Mouse (Mus musculus): Measurements from ENCODE around the gene Tmem208. TPM values are rescaled to one million over a fixed set of nuclear protein-coding genes. Genes with fewer than 3 reads are reported as not detected.
"Not testable (repeated sequence)": the region's sequence is repeated elsewhere in the genome, so short reads cannot be mapped to it uniquely, and the experiment has no call there.

The Tmem208 gene
- total RNA-seq (2021), result 10 to 100 TPM; 43.4 to 46.6 TPM
- long read RNA-seq, transcript Tmem208-201 (6 exons, 785 nt), result major isoform, 40 of 66 reads
- long read RNA-seq, transcript Tmem208-205 (6 exons, 801 nt), result minor isoform, 10 of 66 reads
- long read RNA-seq, partial matches to known transcripts, result 9 of 66 reads
- long read RNA-seq, other reads (novel, unspliced or antisense), result 3 of 66 reads

DNA sequence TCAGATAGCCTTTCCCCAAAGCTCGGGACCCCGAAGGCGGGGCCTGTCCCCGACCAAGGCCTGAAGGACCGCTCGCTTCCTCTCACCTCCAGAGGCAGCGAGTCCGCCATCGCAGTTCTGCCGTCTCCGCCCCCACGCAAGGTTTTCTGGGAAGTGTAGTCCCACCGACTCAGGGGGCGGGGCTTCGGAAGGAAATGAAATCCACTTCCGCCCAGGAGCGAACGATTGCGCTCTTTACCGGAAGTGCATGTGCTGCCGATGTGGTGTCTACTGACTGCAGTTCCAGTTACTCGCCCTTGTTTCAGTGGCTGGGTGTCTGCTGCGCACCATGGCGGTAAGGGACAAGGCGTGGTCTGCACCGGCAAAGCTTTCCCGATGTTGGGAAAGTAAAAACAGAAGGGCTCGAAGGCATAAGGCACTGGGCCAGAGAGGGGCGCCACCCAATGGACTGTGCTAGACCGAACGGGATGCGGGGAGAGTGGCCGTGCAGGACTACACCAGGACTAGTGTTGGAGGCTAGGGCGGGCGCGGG, at the start of gene Tmem208, which contains the start of gene Lrrc29:
Tmem208 (plus strand) TSS at position 214 of the 532 bp plus-strand sequence.
Lrrc29 (minus strand) TSS at position 138 of the 532 bp plus-strand sequence.
- peak; percentile 97 to 98 for DNase-seq (ENCODE audit: low spot score in 2 of 2)

DNA sequence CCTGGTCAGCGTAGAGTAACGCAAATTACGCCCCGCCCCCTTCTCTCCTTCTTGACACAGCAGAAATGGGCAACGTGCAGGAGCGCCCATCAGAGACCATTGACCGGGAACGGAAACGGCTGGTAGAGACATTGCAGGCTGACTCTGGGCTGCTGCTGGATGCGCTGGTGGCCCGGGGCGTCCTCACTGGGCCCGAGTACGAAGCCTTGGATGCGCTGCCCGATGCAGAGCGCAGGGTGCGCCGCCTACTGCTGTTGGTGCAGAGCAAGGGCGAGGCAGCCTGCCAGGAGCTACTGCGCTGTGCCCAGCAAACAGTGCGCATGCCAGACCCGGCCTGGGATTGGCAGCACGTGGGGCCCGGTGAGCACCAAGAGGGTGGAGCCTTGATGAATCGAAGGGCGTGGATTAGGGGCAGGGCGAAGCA, 47.2 kb upstream of the Tmem208 start:
- peak; percentile 80 to 88 for DNase-seq (ENCODE audit: low spot score in 2 of 2)

DNA sequence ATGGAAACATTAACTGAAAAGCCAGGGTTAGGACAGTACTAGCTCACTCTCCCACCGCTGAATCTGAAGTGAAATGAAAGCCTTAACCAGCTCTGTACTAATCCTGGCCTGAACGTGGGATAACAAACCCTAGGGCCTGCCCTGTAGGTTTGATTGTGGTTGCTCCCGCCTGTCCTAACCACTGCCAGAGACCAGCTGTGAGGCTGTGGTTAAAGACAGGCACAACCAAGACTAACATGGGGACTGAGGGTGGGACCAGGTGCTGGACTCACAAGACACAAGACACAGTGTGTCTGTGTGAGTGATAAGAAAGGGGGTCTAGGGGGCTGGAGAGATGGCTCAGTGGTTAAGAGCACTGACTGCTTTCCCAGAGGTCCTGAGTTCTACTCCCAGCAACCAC, 45.6 kb upstream of the Tmem208 start:
- DNase-seq (ENCODE audit: low spot score in 2 of 2), result no peak

DNA sequence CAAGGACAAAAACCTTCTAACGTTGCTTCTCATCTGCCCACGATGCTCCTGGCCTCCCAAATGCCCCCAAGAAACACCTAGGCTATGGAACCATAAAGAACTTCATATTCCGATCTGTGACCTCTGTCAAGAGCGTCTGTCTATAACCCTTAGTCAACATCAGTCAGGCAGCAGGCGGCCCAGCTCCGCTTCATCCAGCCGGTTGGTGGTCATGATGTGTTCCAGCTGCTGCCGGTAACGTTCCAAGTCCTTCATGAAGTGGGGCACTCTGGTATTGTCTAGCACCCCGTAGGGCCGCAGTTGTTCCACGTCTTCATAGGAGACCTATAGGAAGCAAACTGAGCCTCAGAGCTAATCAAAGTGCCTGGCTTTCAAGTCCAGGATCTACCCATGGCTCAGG, 44.3 kb upstream of the Tmem208 start:
- DNase-seq (ENCODE audit: low spot score in 2 of 2), result no peak

DNA sequence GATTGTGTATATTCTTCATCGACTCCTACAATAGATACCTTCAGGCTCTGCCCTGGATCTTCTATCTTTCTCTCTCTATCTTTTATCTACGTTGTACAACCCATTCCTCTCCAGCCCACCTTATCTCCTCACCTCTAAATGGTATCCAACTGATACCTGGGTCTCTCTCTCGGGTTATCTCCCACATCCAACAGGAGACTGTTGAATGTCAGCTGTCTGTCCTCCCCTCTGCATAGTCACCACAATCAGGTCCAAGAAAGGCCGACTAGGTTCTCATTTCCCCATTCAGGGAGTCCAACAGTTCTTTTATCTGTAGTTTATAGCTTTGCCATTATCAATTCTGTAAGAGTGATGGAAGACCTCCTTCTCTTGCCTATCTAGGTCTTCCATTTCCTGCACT, 43.9 kb upstream of the Tmem208 start:
- DNase-seq (ENCODE audit: low spot score in 2 of 2), result no peak

DNA sequence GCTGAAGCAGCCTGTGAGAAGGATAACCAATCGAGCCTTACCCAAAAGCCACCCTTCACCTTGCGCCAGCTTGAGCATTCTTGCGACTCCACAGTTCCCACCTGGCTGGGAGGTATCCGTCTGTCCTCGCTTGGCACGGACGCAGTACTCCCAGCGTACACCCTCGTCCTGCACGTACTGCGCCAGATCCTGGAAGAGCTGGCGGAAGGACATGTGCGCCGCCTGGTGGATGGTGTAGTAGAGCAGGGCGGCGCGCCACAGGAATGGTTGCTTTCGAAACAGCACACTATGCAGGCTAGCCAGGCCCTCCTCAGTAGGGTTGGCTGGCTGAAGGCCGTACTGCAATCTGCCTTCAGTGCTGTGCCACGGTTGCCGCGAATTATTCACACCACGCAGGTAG, 43.1 kb upstream of the Tmem208 start:
- DNase-seq (ENCODE audit: low spot score in 2 of 2), result peak in 1 of 2 experiments; percentile 52

DNA sequence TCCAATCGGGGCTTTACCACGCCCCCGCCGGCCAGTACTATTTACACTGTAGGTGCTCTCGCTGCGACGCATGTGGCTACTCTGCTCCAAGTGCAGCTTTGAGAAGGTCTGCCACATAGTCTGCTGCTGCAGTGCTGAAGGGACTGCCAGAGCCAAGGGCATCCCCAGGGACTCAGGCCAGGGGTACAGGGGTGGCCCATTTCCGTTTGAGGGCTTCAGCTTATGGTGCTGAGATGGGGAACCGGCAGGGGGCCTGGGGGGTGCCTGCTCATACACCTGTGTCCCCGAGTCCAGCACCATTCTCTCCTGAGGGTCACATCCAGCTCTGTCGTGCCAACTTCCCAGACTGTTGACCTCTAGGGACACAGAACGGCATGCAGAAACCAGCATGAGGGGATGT, 40.6 kb upstream of the Tmem208 start:
- no peak for DNase-seq (ENCODE audit: low spot score in 2 of 2)

DNA sequence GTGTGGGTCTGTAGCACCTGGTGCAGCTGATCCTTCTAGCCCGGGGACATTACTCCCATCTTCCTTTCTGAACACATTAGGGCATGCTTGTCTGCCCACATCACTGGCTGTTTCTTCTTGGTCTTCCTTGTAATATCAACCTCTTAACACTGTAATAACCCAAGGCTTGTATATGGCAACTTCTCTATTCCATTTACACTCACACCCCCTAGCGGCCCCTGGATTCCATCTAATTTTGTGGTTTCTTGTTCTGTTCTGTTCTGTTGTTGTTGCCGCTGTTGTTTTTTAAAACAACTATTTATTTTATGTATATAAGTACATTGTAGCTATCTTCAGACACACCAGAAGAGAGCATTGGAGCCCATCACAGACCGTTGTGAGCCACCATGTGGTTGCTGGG, 39.2 kb upstream of the Tmem208 start:
- DNase-seq (ENCODE audit: low spot score in 2 of 2), result no peak

DNA sequence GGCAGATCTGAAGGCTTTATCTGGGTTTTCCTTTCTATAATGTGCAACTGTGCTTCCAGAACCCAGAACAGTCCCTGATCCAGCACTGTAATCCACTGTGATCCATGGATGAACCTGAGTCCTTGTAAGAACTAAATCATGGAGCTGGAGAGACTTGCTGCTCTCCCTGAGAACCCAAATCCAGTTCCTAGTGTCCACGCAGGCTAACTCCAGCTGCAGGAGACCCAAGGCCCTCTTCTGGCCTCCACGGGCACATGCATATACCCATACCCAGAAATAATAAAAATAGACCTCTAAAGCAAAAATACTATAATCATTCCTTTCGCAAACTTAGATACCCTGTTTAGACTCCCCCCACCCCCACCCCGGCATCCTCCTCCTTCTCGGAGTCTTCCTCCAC, 37.9 kb upstream of the Tmem208 start:
- no peak for DNase-seq (ENCODE audit: low spot score in 2 of 2)

DNA sequence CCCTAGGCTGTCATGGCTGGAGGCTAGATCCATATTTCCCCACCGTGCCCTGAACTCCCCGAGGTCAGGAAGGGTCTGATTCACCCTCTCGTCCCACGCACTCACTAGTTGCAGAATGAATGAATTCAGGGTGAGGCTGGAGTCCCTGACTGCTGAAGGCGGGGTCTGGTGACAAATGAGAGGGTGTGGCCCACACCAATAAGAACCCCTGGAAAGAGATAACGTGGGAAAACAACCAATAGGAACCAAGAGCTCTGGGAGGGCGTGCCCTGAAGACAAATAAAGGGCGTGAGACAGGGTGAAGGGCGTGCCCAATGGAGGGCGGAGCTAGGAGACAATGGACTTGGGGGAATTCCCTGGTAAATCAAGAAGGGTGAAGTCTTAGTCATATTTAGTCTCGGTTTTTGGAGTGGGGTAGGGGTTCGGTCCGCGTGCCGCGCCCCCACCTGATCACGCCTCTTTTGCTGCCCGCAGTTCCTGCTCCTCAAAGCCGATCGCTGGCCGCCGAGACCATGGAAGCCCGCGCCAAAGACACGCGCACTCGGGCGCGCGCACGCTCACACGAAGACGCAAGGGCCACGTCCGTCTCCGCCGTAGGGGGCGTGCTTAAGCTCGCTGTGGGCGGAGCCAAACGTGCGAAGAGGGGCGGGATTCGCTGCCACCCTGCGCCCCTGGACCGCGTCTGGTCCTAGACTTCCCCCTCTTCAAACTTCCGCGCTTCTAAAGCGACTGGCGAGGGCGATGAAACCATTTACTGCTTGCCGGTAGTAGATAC, 37.0 kb upstream of the Tmem208 start:
- DNase-seq (ENCODE audit: low spot score in 2 of 2), result peak; percentile 97 to 98

DNA sequence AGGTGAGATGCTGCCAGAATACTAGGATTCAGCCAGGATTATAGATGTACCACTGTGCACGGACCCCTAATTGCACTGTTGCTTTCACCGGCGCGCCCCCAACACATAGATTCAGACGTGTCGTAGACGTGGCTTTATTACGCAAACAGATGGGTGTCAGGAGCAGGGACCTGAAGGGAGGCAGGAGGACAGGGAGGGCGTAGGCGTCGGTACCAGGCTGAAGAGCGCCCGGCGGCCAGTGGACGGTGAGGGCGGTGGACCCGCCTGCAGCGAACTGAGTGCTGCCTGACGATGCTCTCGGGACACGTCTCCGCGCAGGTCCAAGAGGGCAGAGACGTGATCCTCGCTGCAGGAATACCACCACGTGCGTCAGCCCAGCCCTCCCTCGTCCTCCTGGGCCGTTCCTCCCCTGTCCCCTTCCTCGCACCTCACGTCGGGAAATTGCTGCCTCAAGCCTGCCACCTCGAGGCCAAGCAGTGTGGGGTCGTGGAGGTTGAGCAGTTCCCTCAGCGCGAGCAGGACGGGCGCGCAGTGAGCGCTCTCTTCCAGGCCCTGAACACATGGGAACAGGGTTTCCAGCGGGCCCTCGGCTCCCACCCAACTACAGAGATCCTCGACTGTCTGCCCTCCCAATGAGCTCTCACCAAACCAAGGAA, 36.2 kb upstream of the Tmem208 start, which contains the start of gene 4931428F04Rik:
4931428F04Rik (minus strand) TSS at position 60 of the 656 bp plus-strand sequence.
- peak; percentile 67 for DNase-seq (ENCODE audit: low spot score in 2 of 2)

DNA sequence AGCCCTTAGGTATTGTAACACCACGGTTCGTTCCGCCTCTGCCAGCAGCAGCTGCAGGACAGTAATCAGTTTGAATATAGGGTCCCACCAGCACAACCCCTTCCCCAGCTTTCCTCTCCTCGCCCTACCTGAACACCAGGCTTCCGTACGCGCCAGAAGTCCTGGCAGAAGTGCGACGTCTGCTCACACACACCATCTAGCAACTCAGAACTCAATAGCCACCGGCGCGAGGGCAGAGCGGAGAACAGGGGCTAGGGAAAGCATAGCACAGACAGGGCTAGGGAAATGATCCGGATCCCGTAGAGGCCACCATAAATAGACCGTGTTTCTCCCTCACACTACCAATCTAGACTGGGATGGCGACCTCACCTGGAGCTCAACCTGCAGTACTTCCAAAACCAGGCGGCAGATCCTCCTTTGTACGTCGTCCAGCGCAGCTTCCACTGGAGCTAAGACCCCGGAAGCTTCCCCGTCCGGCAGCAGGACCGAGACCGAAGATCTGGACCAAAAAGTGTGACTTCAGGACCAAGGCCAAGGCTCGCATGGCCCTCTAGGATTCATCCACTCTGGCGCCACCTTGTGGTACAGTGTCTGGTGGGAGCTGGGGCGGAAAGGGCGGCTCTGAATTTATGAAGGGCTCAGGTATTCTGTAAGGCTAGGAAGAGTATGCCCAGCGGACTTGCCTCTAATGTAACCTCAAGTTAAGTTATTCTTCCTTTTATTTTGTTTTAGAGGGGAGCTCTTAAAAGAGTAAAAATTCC, 35.4 kb upstream of the Tmem208 start:
- DNase-seq (ENCODE audit: low spot score in 2 of 2), result peak; percentile 90 to 91

DNA sequence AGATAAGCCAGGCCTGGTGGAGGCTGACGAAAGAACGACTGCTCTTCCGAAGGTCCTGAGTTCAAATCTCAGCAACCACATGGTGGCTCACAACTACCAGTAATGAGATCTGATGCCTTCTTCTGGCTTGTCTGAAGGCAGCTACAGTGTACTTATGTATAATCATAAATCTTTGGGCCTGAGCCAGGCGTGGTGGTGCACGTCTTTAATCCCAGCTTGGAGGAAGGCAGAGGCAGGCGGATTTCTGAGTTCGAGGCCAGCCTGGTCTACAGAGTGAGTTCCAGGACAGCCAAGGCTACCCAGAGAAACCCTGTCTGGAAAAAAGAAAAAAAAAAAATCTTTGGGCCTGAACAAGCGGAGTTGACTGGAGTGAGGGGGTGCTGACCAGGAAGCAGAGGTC, 34.8 kb upstream of the Tmem208 start:
- DNase-seq (ENCODE audit: low spot score in 2 of 2), result not testable (repeated sequence)

DNA sequence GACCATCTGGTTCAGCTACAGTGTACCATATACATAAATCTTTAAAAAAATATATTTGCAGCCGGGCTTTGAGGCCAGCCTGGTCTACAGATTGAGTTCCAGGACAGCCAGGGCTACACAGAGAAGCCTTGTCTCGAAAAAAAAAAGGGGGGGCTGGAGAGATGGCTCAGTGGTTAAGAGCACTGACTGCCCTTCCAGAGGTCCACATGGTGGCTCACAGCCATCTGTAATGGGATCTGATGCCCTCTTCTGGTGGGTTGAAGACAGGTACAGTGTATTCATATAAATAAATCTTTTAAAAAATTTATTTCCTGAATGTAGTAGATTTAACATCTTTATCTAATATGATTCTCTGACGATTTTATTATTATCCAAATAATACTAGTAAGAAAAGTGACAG, 34.4 kb upstream of the Tmem208 start:
- DNase-seq (ENCODE audit: low spot score in 2 of 2), result not testable (repeated sequence)

DNA sequence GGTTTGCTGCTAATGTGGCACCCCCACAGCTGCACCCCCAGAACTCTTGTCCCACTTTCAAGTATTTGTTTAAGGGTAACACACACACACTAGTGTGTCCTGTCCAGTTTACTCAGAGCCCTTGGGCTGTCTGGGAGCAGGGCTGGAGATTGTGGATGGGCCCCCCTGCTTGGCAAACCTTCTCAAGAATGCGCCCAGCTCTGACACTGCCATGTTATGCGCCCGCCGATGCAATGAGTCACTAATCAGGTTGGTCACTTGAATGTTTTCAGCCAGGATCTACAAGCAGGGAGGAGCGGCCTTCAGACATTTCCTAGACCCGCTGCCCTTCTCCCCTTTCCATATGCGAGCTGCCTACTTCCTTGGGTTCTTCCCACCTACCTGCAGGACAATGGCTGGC, 33.7 kb upstream of the Tmem208 start:
- no peak for DNase-seq (ENCODE audit: low spot score in 2 of 2)

DNA sequence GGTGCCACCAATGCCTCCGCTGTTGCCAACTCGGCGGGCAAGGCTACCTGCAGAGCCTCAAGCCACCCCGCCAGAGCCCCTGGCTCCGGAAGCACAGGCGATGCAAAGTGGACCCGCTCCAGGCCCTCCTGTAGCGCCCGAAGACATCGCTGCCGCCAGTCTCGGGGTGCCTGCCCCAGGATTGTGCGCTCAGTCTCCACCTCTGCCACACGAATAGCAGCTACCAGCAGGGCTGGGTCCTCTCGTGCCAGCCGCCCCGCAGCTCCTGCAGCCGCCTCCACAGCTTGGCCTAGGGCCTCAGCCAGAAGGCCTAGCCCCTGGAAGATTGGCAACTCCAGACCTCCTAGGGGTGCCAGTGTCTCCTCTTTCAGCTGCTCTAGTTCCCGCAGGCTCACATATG, 32.7 kb upstream of the Tmem208 start:
- no peak for DNase-seq (ENCODE audit: low spot score in 2 of 2)

DNA sequence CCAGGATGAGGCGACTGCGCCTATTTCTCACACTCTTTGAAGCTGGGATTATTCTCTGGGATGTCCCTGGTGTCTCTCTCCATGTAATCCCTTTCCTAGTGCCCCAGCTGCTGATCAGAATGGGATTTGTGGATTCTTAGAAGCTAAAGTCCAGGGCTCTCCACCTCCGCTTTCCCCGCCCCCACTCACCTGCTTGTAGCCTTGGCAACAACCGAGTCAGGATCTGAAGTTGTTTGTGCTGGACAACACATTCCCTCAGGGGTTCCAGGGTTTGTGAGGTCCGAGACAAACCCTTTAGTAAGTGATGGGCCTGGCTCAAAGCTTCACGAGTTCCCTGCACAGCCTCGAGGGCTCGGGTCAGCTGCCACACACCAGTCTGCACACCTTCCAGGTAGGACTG, 31.4 kb upstream of the Tmem208 start:
- DNase-seq (ENCODE audit: low spot score in 2 of 2), result no peak

DNA sequence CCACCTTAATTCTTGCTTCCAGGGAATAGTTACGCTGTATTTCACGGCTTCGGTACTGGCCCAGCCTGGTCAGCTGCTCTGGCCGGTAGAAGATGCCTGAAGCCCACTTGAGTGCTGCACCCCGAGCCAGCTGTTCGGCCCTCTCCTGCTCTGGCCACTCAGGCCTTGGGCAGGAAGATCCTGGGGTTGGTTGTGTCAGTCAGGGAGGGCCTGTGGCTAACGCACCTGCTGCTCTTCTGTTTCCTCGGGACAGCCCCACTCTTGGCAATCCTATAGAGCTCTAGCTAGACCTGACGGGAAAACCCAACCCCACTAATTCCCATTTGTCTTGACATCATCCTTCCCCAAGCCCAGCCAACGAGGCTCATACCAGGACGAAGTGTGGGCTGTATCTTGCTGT, 30.9 kb upstream of the Tmem208 start:
- no peak for DNase-seq (ENCODE audit: low spot score in 2 of 2)

DNA sequence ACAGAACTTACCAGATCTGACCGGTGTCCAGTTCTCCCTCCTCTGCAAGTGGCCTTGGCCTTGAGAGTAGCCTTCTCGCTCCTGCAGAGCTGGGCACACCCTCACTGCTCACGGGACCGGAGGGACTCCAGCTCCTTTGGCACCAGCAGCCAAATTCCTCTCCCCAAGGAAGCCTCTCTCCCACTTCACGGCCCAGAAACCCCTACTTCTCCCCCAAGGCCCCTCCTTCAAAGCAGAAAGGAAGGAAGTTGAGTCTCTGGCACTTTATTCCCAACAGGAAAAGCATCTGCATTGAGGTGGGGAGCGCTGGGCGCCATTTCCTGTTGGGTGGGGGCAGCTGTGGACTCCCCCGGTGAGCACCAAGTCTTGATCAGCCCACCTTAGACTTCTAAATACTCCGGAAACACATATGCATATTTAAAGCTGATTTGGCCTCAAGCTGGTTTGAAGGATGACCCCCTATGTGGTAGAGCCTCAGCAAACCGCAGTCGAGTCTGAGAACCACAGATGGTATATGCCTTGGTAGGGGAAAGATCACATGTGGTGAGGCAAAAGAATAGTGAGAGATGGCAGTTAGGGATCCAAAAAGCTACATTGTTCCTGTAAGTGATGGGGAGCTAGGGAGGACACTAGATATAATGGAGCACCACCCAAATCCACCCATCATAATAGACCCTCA, 30.1 kb upstream of the Tmem208 start, which contains the start of gene Exoc3l:
Exoc3l (minus strand) TSS at position 207 of the 679 bp plus-strand sequence.
- DNase-seq (ENCODE audit: low spot score in 2 of 2), result no peak

DNA sequence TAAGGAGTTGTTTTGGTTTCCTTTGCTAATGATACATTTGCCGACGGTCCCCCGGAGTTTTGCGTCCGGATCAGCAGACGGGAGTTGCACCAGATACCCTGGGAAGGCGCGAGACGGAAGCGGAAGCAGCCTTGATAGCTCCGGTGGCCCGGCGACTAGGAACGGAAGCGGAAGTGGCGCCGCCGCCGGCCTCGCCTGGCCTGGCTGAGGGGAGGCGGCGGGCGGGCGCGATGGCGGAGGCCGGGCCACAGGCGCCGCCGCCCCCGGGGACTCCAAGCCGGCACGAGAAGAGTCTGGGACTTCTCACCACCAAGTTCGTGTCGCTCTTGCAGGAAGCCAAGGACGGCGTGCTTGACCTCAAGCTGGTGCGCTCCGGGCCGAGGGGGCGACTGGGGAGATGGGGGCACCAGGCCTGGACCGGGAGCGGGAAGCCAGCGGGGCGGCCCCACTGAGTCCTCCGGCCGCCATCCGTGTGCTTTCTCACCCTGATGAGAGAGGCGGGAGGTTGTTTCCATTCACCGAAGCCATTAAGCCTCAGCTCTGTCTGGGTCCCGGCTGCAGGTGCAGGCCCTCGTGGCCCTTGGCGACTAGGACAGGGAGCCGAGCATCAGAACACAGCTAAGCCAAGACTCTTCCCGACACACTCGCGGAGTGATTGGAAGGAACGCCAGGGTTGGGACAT, 28.5 kb upstream of the Tmem208 start, which contains the start of gene E2f4:
E2f4 (plus strand) TSS at position 153 of the 682 bp plus-strand sequence.
- peak; percentile 87 to 94 for DNase-seq (ENCODE audit: low spot score in 2 of 2)

Data from layer of hippocampus, postnatal 10 days (tissue).